Mouse (Mus musculus) Patski (cell line): ENCODE measurements around the gene Mfsd13b. TPM values are rescaled to one million over a fixed set of nuclear protein-coding genes. Genes with fewer than 3 reads are reported as not detected.
A peak's percentile ranks its signal among the peaks of the same experiment; 100 is the strongest.

ENCODE experiments used
- ATAC-seq: fragments of 100-300 bp; one replicate; pipeline ENCODE4 v1.8.0; 2021
- CTCF ChIA-PET: fragments of 350-600 bp; sonication (Branson Sonifier 250); formaldehyde crosslinking; loops from one replicate; lab custom pipeline; 2022; ENCODE audit warnings: inconsistent platforms; lab: Charles Lee
- POLR2A ChIA-PET: fragments of 350-600 bp; sonication (Branson Sonifier 250); formaldehyde crosslinking; loops from one replicate; lab custom pipeline; 2022; ENCODE audit warnings: antibody characterized with exemption, inconsistent platforms; lab: Charles Lee
- DNase-seq: peaks from one replicate; pipeline ENCODE4 v3.0.0-alpha.2; 2011; ENCODE audit warnings: low read depth, low spot score
- H3K27me3 ChIP-seq: fragments of 371-371 bp; one replicate; pipeline ENCODE4 v1.5.1; 2021
- CTCF ChIP-seq: fragments of 100-300 bp; IDR thresholded peaks from one replicate; pipeline ENCODE4 v1.5.1; 2021
- in situ Hi-C: fragments of 300-500 bp; cut with MboI; formaldehyde crosslinking; loops from 3 replicates; pipeline ENCODE4 v1.11.1; 2018; ENCODE audit warnings: low pct_unique_long_range_greater_than_20kb, mixed read lengths
- polyA plus RNA-seq: library from polyadenylated mRNA; unstranded; gene quantifications from one replicate; pipeline ENCODE4 v1.2.3, GENCODE M21; 2021

The Mfsd13b gene
- polyA plus RNA-seq, 1 experiment from 2014 or later, result 0.09 TPM

GRCm38 (mm10) chr7:120980931-120981924 lies 1.1 kb upstream of the Mfsd13b start:
- POLR2A ChIA-PET, result interaction anchor here (0.8 to 2.1 kb wide), 4 partner anchors 19 to 74 kb away, joined by 3 to 5 read pairs (median 3); no protein-coding TSS in a partner anchor
- H3K27me3 ChIP-seq, result no peaks in the 10 kb centered on the region
- DNase-seq (no peak), ATAC-seq (peak; percentile 59)
- in situ Hi-C loops, result no loop called here
- TF ChIP-seq CTCF, result no peak
- CTCF ChIA-PET, result interaction anchor here (1.6 to 3.0 kb wide), 3 partner anchors 9 to 20 kb away, joined by 4 to 15 read pairs (median 7); no protein-coding TSS in a partner anchor

GRCm38 (mm10) chr7:120982968-120983367 lies 659 bp downstream of the Mfsd13b start:
- no peaks in the 10 kb centered on the region for H3K27me3 ChIP-seq
- in situ Hi-C loops, result no loop called here
- TF ChIP-seq CTCF, result no peak
- ATAC-seq (no peak), DNase-seq (no peak)
- CTCF ChIA-PET, result interaction anchor here (1.3 to 2.1 kb wide), 4 partner anchors 10 to 55 kb away, joined by 3 to 12 read pairs (median 4); no protein-coding TSS in a partner anchor
- POLR2A ChIA-PET, result interaction anchor here (0.6 to 2.1 kb wide), 3 partner anchors 8 to 133 kb away, joined by 3 to 5 read pairs (median 4); no protein-coding TSS in a partner anchor

GRCm38 (mm10) chr7:120991191-120991590 lies 8.9 kb downstream of the Mfsd13b start:
- no peaks in the 10 kb centered on the region for H3K27me3 ChIP-seq
- ChIA-PET POLR2A (interaction anchor here (1.0 kb wide), 1 partner anchor 9 kb away, joined by 4 read pairs; the partner anchor contains the start of genes Cdr2 and Mfsd13b), CTCF (interaction anchor here (1.7 kb wide), 1 partner anchor 11 kb away, joined by 7 read pairs; no protein-coding TSS in a partner anchor)
- ATAC-seq, result no peak
- in situ Hi-C loops, result no loop called here
- TF ChIP-seq CTCF, result no peak
- DNase-seq, result no peak

- POLR2A ChIA-PET, result interaction anchor here (1.5 kb wide), 1 partner anchor 17 kb away, joined by 5 read pairs; the partner anchor contains the start of genes Cdr2 and Mfsd13b
Measured at GRCm38 (mm10) chr7:120999021-120999530, 16.8 kb downstream of the Mfsd13b start.

GRCm38 (mm10) chr7:121000065-121000822 lies 17.9 kb downstream of the Mfsd13b start:
- TF ChIP-seq CTCF, result no peak
- no peak for ATAC-seq
- POLR2A ChIA-PET, result interaction anchor here (1.5 kb wide), 1 partner anchor 18 kb away, joined by 5 read pairs; the partner anchor contains the start of genes Cdr2 and Mfsd13b
- in situ Hi-C loops, result no loop called here
- no peak for DNase-seq
- no peaks in the 10 kb centered on the region for H3K27me3 ChIP-seq
- CTCF ChIA-PET, result interaction anchor here (0.7 to 2.6 kb wide), 8 partner anchors 13 to 45 kb away, joined by 3 to 11 read pairs (median 4); partner anchors contain the start of genes Cdr2 and Mfsd13b

More at GRCm38 (mm10) chr7:120999021-120999530, 16.8 kb downstream of the Mfsd13b start:
- CTCF ChIA-PET, result interaction anchor here (0.8 to 2.6 kb wide), 6 partner anchors 13 to 46 kb away, joined by 3 to 11 read pairs (median 4); partner anchors contain the start of genes Cdr2 and Mfsd13b
- TF ChIP-seq CTCF, result no peak
- DNase-seq (no peak), ATAC-seq (peak; percentile 77)
- H3K27me3 ChIP-seq, result no peaks in the 10 kb centered on the region
- in situ Hi-C loops, result no loop called here

- no peak for TF ChIP-seq CTCF
- DNase-seq (no peak), ATAC-seq (no peak)
- H3K27me3 ChIP-seq, result no peaks in the 10 kb centered on the region
- POLR2A ChIA-PET, result no interaction called here
- CTCF ChIA-PET, result interaction anchor here (1.2 kb wide), 1 partner anchor 8 kb away, joined by 3 read pairs; no protein-coding TSS in a partner anchor
- in situ Hi-C loops, result no loop called here
Measured at GRCm38 (mm10) chr7:121001879-121002278, 19.6 kb downstream of the Mfsd13b start.

GRCm38 (mm10) chr7:121002407-121002928 lies 20.2 kb downstream of the Mfsd13b start:
- in situ Hi-C loops, result no loop called here
- TF ChIP-seq CTCF, result no peak
- DNase-seq, result no peak
- H3K27me3 ChIP-seq, result no peaks in the 10 kb centered on the region
- CTCF ChIA-PET, result no interaction called here
- POLR2A ChIA-PET, result no interaction called here
- ATAC-seq, result no peak

GRCm38 (mm10) chr7:121003793-121004418 lies 21.6 kb downstream of the Mfsd13b start:
- in situ Hi-C loops, result no loop called here
- ChIA-PET CTCF (interaction anchor here (1.0 to 1.4 kb wide), 4 partner anchors 11 to 40 kb away, joined by 3 read pairs; no protein-coding TSS in a partner anchor), POLR2A (no interaction called here)
- DNase-seq (no peak), ATAC-seq (peak; percentile 80)
- TF ChIP-seq CTCF, result no peak
- no peaks in the 10 kb centered on the region for H3K27me3 ChIP-seq
